Mouse (Mus musculus) T-helper 1 cell (primary cell): ENCODE measurements around the gene Ascc2.
"Not testable (repeated sequence)": the region's sequence is repeated elsewhere in the genome, so short reads cannot be mapped to it uniquely, and the experiment has no call there.

ENCODE experiments used
- in situ Hi-C: fragments of 300-600 bp; cut with MboI, MseI; formaldehyde crosslinking; loops from one replicate; pipeline ENCODE4 v1.15.1; 2025; ENCODE audit warnings: high pct_unique_total_duplicates

Ascc2 gene

GRCm38 (mm10) chr11:4680126-4680525 is 42.6 kb downstream of the Ascc2 start:
- in situ Hi-C loops, result loop anchor here (25.0 kb wide), 1 partner anchor 1657 kb away; no protein-coding TSS in a partner anchor

GRCm38 (mm10) chr11:4683516-4683915 is 46.0 kb downstream of the Ascc2 start:
- in situ Hi-C loops, result loop anchor here (25.0 kb wide), 1 partner anchor 1654 kb away; no protein-coding TSS in a partner anchor

- in situ Hi-C loops, result loop anchor here (25.0 kb wide), 1 partner anchor 1653 kb away; no protein-coding TSS in a partner anchor
Measured at GRCm38 (mm10) chr11:4684186-4684585, 46.6 kb downstream of the Ascc2 start.

- in situ Hi-C loops, result loop anchor here (25.0 kb wide), 1 partner anchor 1652 kb away; no protein-coding TSS in a partner anchor
Measured at GRCm38 (mm10) chr11:4685071-4685470, 47.5 kb downstream of the Ascc2 start.

- in situ Hi-C loops, result loop anchor here (25.0 kb wide), 1 partner anchor 1652 kb away; no protein-coding TSS in a partner anchor
Measured at GRCm38 (mm10) chr11:4685510-4685909, 48.0 kb downstream of the Ascc2 start.

GRCm38 (mm10) chr11:4687027-4687426 is 49.5 kb downstream of the Ascc2 start:
- in situ Hi-C loops, result loop anchor here (25.0 kb wide), 1 partner anchor 1650 kb away; no protein-coding TSS in a partner anchor

GRCm38 (mm10) chr11:4687874-4688273 is 50.3 kb downstream of the Ascc2 start:
- in situ Hi-C loops, result loop anchor here (25.0 kb wide), 1 partner anchor 1649 kb away; no protein-coding TSS in a partner anchor

GRCm38 (mm10) chr11:4688632-4689380 is 51.3 kb downstream of the Ascc2 start:
- in situ Hi-C loops, result loop anchor here (25.0 kb wide), 1 partner anchor 1648 kb away; no protein-coding TSS in a partner anchor

- in situ Hi-C loops, result loop anchor here (25.0 kb wide), 1 partner anchor 1647 kb away; no protein-coding TSS in a partner anchor
Measured at GRCm38 (mm10) chr11:4690353-4690752, 52.8 kb downstream of the Ascc2 start.

GRCm38 (mm10) chr11:4691213-4691612 is 53.7 kb downstream of the Ascc2 start:
- in situ Hi-C loops, result loop anchor here (25.0 kb wide), 1 partner anchor 1646 kb away; no protein-coding TSS in a partner anchor

- in situ Hi-C loops, result loop anchor here (25.0 kb wide), 1 partner anchor 1645 kb away; no protein-coding TSS in a partner anchor
Measured at GRCm38 (mm10) chr11:4692162-4692561, 54.6 kb downstream of the Ascc2 start.

GRCm38 (mm10) chr11:4697043-4697983 is 59.8 kb downstream of the Ascc2 start:
- in situ Hi-C loops, result loop anchor here (25.0 kb wide), 1 partner anchor 1640 kb away; no protein-coding TSS in a partner anchor

- in situ Hi-C loops, result loop anchor here (5.0 kb wide), 1 partner anchor 103 kb away; no protein-coding TSS in a partner anchor
Measured at GRCm38 (mm10) chr11:4700726-4701125, 63.2 kb downstream of the Ascc2 start.

GRCm38 (mm10) chr11:4703688-4704071 is 66.1 kb downstream of the Ascc2 start:
- in situ Hi-C loops, result loop anchor here (5.0 kb wide), 1 partner anchor 106 kb away; no protein-coding TSS in a partner anchor

GRCm38 (mm10) chr11:4704072-4704964 is 66.8 kb downstream of the Ascc2 start, which contains the start of the genes Uqcr10 and Zmat5:
Uqcr10 (minus strand) TSS chr11:4704342.
Zmat5 (plus strand) TSS chr11:4704678.
- in situ Hi-C loops, result loop anchor here (5.0 kb wide), 1 partner anchor 107 kb away; no protein-coding TSS in a partner anchor

GRCm38 (mm10) chr11:4705178-4705577 is 67.6 kb downstream of the Ascc2 start:
- in situ Hi-C loops, result no loop called here

- in situ Hi-C loops, result not testable (repeated sequence)
Measured at GRCm38 (mm10) chr11:4710188-4710587, 72.6 kb downstream of the Ascc2 start.

GRCm38 (mm10) chr11:4712822-4713221 is 75.3 kb downstream of the Ascc2 start:
- in situ Hi-C loops, result no loop called here

GRCm38 (mm10) chr11:4714727-4715126 is 77.2 kb downstream of the Ascc2 start:
- in situ Hi-C loops, result no loop called here

GRCm38 (mm10) chr11:4715596-4715995 is 78.0 kb downstream of the Ascc2 start:
- in situ Hi-C loops, result no loop called here
